Mouse (Mus musculus) lung, adult 2 months (tissue): Measurements from ENCODE around the gene Eif4h.

ENCODE experiments used
- CTCF ChIP-seq: fragments of 200-500 bp; IDR thresholded peaks from 2 replicates; pipeline ENCODE4 v1.5.1; 2011; ENCODE audit warnings: mild to moderate bottlenecking, low read length, control low read depth; ENCODE audit not compliant: insufficient read depth
- POLR2A ChIP-seq: fragments of 200-500 bp; IDR thresholded peaks from 2 replicates; pipeline ENCODE4 v1.6.1; 2011; ENCODE audit warnings: low read depth, mild to moderate bottlenecking, control low read depth, low read length, borderline replicate concordance; ENCODE audit errors: extremely low read depth

DNA sequence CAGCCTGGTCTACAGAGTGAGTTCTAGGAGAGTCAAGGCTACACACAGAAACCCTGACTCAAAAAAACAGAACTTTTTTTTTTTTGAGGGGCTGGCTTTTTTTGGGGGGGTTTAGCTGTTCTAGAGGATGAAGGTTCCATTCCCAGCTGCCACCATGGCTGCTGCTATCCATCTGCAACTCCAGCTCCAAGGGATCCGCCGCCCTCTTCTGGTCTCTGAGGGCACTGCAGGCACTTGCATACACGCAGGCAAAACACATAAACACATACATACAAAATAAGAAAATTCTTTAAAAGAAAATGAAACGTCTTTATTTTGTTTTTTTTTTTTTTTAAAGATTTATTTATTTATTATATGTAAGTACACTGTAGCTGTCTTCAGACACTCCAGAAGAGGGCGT lies 11.6 kb upstream of the Eif4h start:
- TF ChIP-seq CTCF (peak; percentile 76), POLR2A (no peak)
